Mouse (Mus musculus) C2C12 (cell line): Measurements from ENCODE around the gene Gemin6. TPM values are rescaled to one million over a fixed set of nuclear protein-coding genes. Genes with fewer than 3 reads are reported as not detected.

Source experiments
- H3K27me3 ChIP-seq: one replicate; pipeline ENCODE4 v1.6.1; 2011; ENCODE audit not compliant: control insufficient read depth, insufficient read depth, insufficient read length
- H3K36me3 ChIP-seq: one replicate; pipeline ENCODE4 v1.6.1; 2011; ENCODE audit not compliant: control insufficient read depth, insufficient read depth
- H3K4me3 ChIP-seq: one replicate; pipeline ENCODE4 v1.5.1; 2011; ENCODE audit warnings: mild to moderate bottlenecking, control low read depth; ENCODE audit not compliant: poor library complexity, insufficient read depth, severe bottlenecking
- H3K79me2 ChIP-seq: one replicate; pipeline ENCODE4 v1.6.1; 2011; ENCODE audit not compliant: control insufficient read depth, insufficient read depth
- H3K79me3 ChIP-seq: one replicate; pipeline ENCODE4 v1.6.1; 2011; ENCODE audit warnings: low read depth, control low read depth
- H3ac ChIP-seq: one replicate; pipeline ENCODE3; 2011; ENCODE audit warnings: low read depth; ENCODE audit not compliant: control insufficient read depth, insufficient read length
- CEBPB ChIP-seq: IDR thresholded peaks from one replicate; pipeline ENCODE4 v1.6.1; 2011; ENCODE audit warnings: low read depth, mild to moderate bottlenecking, control low read depth, moderate library complexity
- CTCF ChIP-seq: IDR thresholded peaks from one replicate; pipeline ENCODE4 v1.5.1; 2011; ENCODE audit not compliant: control insufficient read depth, insufficient read depth, insufficient read length
- FOSL1 ChIP-seq: IDR thresholded peaks from one replicate; pipeline ENCODE4 v1.8.0; 2011; ENCODE audit warnings: mild to moderate bottlenecking, low read length; ENCODE audit not compliant: poor library complexity, insufficient read depth, severe bottlenecking
- MAX ChIP-seq: IDR thresholded peaks from one replicate; pipeline ENCODE4 v1.6.1; 2011; ENCODE audit warnings: mild to moderate bottlenecking, control low read depth
- MYOD1 ChIP-seq: IDR thresholded peaks from one replicate; pipeline ENCODE4 v1.6.1; 2011; ENCODE audit warnings: low read depth; ENCODE audit not compliant: control insufficient read depth, insufficient read length
- MYOG ChIP-seq: IDR thresholded peaks from one replicate; pipeline ENCODE4 v1.6.1; 2011; ENCODE audit not compliant: control insufficient read depth, insufficient read length; ENCODE audit errors: extremely low read depth
- USF1 ChIP-seq: IDR thresholded peaks from one replicate; pipeline ENCODE4 v1.6.1; 2011; ENCODE audit warnings: low read depth, mild to moderate bottlenecking, control low read depth, moderate library complexity
- polyA plus RNA-seq: library from polyadenylated mRNA; unstranded; fragments of >200 nt; fragmentation: generic; extraction: Trizol; gene quantifications from one replicate; pipeline ENCODE4 v1.2.1, GENCODE M21; 2012; ENCODE audit warnings: missing spikeins

Gemin6 gene
- polyA plus RNA-seq, 1 experiment: 28.4 TPM

DNA sequence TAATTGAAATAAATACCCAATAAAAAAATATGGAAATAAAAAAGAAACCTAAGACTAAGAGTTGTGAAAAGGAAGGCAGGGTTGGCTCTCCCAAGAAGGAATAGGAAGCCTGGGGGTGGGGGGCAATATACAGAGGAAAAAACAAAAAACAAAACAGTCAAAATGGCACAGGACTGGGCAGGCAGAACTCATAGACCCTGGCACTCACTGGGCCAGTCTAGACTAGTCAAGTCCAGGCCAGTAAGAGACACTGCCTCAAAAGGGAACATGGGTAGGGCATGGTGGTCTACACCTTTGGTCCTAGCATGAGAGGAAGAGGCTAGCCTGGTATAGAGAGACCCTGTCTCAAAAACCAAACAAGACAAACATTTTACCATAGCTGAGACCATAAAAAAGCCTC lies 43.8 kb upstream of the Gemin6 start:
- H3K4me3 ChIP-seq: no peak overlapping the region

GRCm38 (mm10) chr17:80183615-80184014 lies 40.6 kb upstream of the Gemin6 start:
- H3K36me3 ChIP-seq: no peaks in the 10 kb centered on the region
- H3ac ChIP-seq: no peak overlapping the region
- no peaks in the 10 kb centered on the region for H3K79me3 ChIP-seq
- no peaks in the 10 kb centered on the region for H3K79me2 ChIP-seq
- no peaks in the 10 kb centered on the region for H3K27me3 ChIP-seq
- no peak for TF ChIP-seq CEBPB
- no peak for TF ChIP-seq MAX
- no peak for TF ChIP-seq MYOD1
- no peak for TF ChIP-seq FOSL1
- no peak for TF ChIP-seq USF1
- no peak for TF ChIP-seq MYOG
- TF ChIP-seq CTCF: no peak
- H3K4me3 ChIP-seq: no peak overlapping the region

More for the DNA sequence above, 43.8 kb upstream of the Gemin6 start:
- TF ChIP-seq USF1: no peak
- no peak for TF ChIP-seq FOSL1
- TF ChIP-seq CEBPB: no peak
- no peak for TF ChIP-seq CTCF
- TF ChIP-seq MYOG: no peak
- no peak for TF ChIP-seq MAX
- no peak for TF ChIP-seq MYOD1
- Histone ChIP-seq H3K79me3 (no peaks in the 10 kb centered on the region), H3K36me3 (no peaks in the 10 kb centered on the region), H3ac (no peak overlapping the region), H3K79me2 (no peaks in the 10 kb centered on the region), H3K27me3 (no peaks in the 10 kb centered on the region)

- TF ChIP-seq MYOG (no peak), MYOD1 (no peak), CEBPB (no peak), CTCF (no peak), MAX (no peak), FOSL1 (no peak), USF1 (no peak)
- no peaks in the 10 kb centered on the region for H3K27me3 ChIP-seq
- H3K36me3 ChIP-seq: peaks cover 33% of the 10 kb centered on the region
Measured at GRCm38 (mm10) chr17:80193075-80193474, 31.2 kb upstream of the Gemin6 start.

DNA sequence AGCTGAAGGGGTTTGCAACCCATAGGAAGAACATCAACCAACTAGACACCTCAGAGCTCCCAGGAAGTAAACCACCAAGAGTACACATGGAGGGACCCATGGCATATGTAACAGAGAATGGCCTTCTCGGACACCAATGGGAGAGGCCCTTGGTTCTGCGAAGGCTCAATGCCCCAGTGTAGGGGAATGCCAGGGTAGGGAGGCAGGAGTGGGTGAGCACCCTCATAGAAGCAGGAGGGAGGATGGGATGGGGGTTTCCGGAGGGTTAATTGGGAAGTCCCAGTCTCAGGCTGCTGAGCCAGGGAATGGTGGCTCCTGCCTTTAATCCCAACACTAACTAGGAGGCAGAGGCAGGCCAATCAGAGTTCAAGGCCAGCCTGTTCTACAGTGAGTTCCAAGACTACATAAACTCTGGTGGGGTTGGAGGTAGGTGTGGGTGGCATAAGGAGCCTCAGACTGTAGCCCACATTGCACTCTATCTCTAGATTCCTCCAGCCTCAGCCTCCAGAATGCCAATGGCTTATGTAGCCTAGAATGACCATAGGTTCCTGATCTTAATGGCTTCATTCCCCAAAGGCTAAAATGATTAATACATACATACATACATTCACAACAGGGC lies 25.0 kb upstream of the Gemin6 start:
- Histone ChIP-seq H3K79me2 (peaks cover 59% of the 10 kb centered on the region), H3ac (no peak overlapping the region), H3K4me3 (no peak overlapping the region), H3K36me3 (peaks cover 90% of the 10 kb centered on the region), H3K27me3 (no peaks in the 10 kb centered on the region), H3K79me3 (peaks cover 37% of the 10 kb centered on the region)
- TF ChIP-seq CEBPB (no peak), USF1 (no peak), MYOG (no peak), FOSL1 (no peak), CTCF (no peak), MYOD1 (no peak), MAX (no peak)

More at GRCm38 (mm10) chr17:80193075-80193474, 31.2 kb upstream of the Gemin6 start:
- H3ac ChIP-seq: no peak overlapping the region
- H3K79me3 ChIP-seq: no peaks in the 10 kb centered on the region
- H3K79me2 ChIP-seq: no peaks in the 10 kb centered on the region
- H3K4me3 ChIP-seq: no peak overlapping the region

- Histone ChIP-seq H3K79me3 (peaks cover 57% of the 10 kb centered on the region), H3K27me3 (no peaks in the 10 kb centered on the region), H3ac (peak overlapping the region; percentile 97), H3K4me3 (peak overlapping the region; percentile 97), H3K79me2 (peaks cover 64% of the 10 kb centered on the region), H3K36me3 (peaks cover 55% of the 10 kb centered on the region)
- no peak for TF ChIP-seq MYOD1
- no peak for TF ChIP-seq FOSL1
- TF ChIP-seq CTCF: no peak
- no peak for TF ChIP-seq MAX
- TF ChIP-seq MYOG: no peak
- no peak for TF ChIP-seq USF1
- no peak for TF ChIP-seq CEBPB
Measured at GRCm38 (mm10) chr17:80205657-80206056, 18.6 kb upstream of the Gemin6 start.

- peaks cover 58% of the 10 kb centered on the region for H3K79me2 ChIP-seq
- H3K36me3 ChIP-seq: peaks cover 49% of the 10 kb centered on the region
- TF ChIP-seq CEBPB (no peak), CTCF (no peak), FOSL1 (no peak), MAX (no peak), MYOD1 (no peak), USF1 (no peak), MYOG (no peak)
- peak overlapping the region; percentile 97 for H3ac ChIP-seq
- peak overlapping the region; percentile 97 for H3K4me3 ChIP-seq
- no peaks in the 10 kb centered on the region for H3K27me3 ChIP-seq
- peaks cover 53% of the 10 kb centered on the region for H3K79me3 ChIP-seq
Measured at GRCm38 (mm10) chr17:80206301-80206670, 18.0 kb upstream of the Gemin6 start.
